Mouse (Mus musculus): Measurements from ENCODE around the gene Mb21d2. TPM values are rescaled to one million over a fixed set of nuclear protein-coding genes. Genes with fewer than 3 reads are reported as not detected.

Mb21d2 gene
- total RNA-seq (2015) (not detected in 2 replicates), total RNA-seq (2017) (0.24 TPM in 1 of 2 replicates, not detected in the other)

DNA sequence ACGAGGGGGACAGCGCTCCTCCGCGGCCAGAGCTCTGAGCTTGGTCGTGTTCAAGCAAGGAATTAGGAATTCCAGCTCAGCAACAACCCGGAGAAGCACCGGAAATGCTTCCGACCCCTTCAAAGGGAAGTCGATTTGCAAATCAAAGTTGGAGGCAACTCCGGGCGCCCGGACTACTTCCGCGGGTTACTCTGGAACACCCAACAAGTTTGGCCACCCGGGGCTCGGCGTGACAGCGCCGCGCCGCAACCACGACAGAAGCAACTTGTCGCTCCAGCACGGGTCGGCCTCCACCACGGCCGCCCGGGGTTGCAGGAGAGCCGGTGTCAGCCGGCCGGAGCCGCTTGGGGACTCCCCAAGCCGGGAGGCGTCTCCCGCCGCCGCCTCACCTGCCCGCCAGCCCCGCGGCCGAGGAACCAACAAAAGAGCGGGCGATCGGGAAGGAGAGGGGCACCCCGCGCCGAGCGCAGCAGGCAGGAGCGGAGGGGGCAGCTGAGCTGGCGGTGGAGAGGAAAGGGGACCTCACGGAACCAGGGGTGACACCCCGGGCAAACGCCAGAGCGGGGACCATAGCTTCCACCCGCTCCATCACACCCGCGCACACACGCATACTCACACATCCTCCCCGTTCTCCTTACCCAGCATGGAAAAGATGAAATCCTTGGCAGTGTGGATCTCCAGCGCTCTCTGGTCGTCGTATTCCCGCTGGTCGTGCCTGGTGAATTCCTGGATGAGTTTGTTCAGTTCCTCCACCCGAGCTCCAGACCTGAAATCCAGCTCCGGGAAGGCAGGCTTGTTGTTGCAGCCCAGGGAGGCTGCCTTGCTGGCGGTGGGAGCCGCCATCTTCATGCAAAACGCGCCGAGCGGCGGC lies at the start of gene Mb21d2:
Gene Mb21d2 (minus strand): TSS at position 859 of the 871 bp plus-strand sequence.
- 0 out of 2 replicates have a peak, but pooled peaks have one; percentile 14 for ATAC-seq (replicated peaks; ENCODE audit: poor library complexity)

DNA sequence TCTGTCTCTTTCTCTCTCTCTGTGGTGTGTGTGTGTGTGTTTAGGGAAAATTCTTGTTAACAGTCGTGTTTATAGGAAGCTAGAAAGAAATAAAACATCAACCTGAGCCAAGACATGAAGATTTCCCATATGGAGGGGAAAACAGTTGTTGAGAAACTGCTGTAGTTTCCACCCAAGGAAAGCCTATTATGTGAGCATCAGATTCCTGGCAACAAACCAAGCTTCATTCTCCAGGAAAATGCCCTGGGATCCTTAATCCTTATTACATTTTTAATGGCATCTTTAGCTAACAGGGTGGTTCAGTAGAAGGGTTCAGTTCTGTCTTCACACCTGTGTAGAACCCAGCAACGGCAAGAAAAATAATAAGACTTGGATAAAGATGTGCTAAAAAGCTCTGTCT lies 36.8 kb upstream of the Mb21d2 start:
- no peak for ATAC-seq (replicated peaks; ENCODE audit: poor library complexity)

DNA sequence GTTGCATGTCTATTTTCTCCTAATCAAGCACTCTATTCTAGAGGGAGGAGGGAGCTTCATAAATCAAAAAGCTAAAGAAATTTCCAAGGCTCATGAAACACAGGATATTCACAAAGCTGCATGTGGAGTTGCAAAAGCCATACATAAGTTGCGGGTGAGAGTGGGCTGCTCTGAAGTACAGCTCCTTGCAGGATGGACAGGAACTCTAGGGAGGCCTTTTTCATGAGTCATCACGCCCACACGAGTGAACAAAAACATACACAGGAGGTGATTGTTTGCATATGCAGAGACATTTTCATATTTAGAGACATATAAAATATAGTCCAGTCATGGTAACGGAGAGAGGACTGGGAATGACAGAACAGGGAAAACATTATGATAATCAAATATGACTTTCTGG lies 34.6 kb upstream of the Mb21d2 start:
- ATAC-seq (replicated peaks; ENCODE audit: poor library complexity), result no peak

DNA sequence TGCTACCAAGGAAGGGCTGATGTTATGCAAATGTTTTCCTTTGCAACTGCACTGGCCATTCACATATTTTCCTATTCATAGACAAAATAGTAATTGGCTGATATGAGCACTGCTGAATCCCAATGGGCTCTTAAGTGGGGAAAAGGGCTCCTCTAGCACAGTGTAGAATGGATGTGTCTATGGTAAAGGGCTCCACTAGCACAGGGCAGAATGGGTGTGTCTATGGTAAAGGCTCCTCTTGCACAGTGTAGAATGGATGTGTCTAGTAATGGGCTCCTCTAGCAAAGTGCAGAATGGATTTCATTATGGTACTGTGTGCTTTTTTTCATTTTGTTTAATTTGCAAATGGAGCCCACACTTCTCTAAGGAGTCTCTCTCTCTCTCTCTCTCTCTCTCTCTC lies 33.5 kb upstream of the Mb21d2 start:
- no peak for ATAC-seq (replicated peaks; ENCODE audit: poor library complexity)

DNA sequence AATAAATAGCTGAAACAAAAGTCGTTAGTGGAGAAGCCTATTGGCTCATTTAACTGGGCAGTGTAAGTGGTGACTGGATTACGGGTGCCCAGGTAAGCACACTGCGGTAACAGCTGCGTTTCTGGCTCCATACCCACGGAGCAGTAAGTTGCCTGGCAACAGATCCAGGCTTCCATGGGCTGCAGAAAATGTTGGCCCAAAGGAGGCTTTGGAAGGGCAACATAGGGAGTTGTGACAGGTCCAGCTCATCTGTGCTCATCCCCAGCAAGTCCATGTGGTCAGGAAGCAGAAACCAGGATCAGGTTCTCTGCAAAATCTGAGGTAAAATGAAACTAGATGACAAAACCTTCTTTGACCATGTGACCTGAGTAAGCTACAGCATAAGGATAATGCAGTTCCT lies 20.3 kb upstream of the Mb21d2 start:
- ATAC-seq (replicated peaks; ENCODE audit: poor library complexity), result no peak

DNA sequence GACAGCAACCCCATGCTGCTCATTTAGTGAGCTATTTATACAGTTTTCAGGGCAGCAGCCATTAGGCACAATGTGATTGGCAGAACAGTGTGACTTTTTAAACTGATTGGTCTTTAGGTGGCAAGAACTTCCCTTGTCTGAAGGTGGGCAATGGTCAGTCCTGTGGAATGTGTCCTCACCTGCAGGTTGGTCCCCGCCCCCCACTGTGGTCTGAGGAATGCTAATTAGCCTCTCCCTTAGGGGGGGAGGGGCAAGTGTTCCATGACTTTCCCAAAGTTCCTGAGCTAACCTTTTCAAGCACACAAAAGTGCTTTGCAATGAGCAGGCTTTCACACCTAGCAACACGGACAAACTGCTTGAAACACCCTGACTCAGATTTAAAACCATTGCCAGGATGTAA lies 13.8 kb upstream of the Mb21d2 start:
- no peak for ATAC-seq (replicated peaks; ENCODE audit: poor library complexity)

DNA sequence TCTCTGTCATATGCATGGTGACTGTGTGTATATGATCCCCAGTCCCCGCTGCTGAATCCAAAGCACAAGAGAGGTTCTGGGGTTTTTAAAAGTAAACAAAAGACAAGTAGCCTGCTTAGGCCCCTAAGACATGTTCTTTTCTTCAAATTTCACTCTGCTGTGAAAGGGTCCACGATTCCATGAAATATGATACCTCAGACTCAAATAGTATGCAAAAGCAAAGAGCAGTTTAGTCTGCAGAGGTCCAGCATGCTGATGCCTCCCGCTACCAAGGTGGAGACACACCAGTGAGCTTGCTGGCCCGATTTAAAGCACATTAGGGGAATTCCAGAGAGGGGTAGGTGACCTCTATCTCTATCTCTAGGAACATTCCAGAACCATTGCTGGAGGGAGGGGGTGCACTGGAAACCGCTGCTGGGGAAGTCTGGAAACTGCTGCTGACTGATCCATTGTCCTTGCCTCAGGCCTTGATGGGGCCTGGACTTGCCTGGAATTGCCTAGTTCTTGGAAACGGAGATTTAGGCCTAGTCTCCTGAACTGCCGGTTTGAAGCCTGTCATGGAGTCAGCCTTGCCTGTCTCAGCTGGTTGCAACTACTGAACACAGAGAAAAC lies 6.8 kb upstream of the Mb21d2 start:
- no peak for ATAC-seq (replicated peaks; ENCODE audit: poor library complexity)

DNA sequence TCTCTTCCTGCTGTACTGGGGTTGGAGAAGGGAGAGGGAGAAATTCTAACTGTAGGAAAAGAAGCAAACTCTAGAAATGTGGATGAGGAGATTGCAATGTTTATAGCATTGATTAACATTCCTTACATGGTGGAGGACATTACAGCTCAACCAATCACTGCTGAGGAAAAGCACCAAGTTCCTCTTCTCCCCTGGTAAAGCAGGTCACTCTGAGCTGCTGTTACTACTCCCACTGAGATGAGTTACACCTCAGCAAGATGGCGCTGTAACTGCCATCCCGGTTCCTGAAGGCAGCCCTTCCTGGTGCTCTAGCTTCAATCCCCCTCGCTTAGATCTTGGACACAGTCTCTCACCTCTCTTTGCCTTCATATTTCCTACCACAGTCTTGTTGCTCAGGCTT lies 6.2 kb upstream of the Mb21d2 start:
- no peak for ATAC-seq (replicated peaks; ENCODE audit: poor library complexity)

DNA sequence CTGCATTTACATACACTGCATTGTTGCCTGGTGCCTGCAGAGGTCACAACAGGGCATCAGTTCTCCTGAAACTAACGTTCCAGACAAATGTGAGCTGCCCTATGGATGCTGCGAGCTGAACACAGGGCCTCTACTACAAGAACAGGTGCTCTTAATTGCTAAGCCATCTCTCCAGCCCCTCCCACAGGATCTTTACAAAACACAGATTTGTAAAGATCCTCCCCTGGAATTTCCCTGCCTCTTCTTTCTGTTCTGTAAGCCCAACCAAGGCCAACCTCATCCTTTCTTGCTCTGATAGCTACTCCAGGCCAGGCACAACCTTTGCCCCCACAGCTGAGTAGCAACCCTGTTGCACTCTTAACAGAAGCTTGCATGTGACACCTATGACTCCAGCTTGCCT lies 1.7 kb upstream of the Mb21d2 start:
- no peak for ATAC-seq (replicated peaks; ENCODE audit: poor library complexity)

DNA sequence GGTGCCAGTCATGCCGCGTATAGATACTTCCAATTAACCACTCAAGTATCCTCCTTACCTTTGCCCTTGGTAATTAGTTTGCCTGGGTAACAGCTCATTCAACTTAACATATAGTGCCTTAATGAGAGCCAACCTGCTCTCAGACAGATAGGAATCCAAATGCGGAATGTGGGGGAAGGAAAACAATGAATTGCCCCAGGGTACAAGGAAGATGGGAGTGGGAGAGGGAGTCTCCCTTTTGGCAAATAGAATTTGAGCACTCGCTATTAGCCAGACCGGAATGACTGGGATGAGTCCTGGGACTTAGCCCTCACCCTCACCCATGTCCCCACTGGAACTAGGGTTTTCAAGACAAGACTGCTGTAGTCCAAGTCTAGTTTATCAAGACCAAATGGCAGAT lies 953 bp upstream of the Mb21d2 start:
- ATAC-seq (replicated peaks; ENCODE audit: poor library complexity), result no peak

DNA sequence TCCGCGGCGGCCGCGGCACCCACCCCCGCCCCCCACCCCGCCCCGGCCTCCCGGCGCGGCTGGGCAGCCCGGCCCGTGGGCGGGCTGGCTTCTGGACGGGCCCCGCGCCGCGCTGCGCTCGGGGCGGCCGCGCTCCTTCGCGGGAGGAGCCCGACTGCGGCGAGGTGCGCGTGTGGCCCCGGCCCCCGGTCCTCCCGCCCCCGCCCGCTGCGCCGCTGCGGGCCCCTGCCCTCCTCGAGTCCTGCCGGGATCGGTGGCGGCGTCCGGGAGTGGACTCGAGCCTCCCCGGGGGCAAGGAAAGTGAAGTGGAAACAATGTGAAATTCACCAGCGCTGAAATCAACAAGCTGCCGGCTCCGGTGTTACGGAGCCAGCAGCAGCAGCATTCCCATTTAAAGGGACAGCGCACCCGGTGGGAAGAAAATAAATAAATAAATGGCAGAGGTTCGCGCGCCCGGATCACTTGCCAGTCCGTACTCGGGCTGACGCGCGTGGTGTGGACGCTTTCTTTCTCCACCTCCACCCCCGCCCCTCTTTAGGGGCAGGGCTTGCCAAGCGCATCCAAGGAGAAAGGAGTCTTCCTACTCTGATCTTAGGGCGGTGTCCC lies 316 bp upstream of the Mb21d2 start:
- ATAC-seq (replicated peaks; ENCODE audit: poor library complexity), result no peak

DNA sequence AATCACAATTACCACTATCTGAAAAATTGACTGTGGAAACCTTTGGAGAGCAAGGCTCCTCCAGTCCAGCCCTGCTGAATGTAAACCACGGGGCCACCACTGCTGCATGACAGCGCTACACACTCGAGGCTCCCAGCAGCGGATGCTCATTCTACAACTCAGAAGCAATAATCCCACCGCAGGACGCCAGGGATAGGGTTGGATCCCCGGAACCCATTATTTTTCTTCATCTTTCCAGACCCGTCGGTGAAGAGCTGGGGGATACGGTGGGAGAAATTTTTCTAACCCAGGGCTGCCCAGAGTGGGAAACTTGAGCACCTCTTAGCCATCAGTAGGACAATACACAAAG lies 1.0 kb downstream of the Mb21d2 start:
- ATAC-seq (replicated peaks; ENCODE audit: poor library complexity), result peak; percentile 29; the same call in 1 of the 2 replicates

DNA sequence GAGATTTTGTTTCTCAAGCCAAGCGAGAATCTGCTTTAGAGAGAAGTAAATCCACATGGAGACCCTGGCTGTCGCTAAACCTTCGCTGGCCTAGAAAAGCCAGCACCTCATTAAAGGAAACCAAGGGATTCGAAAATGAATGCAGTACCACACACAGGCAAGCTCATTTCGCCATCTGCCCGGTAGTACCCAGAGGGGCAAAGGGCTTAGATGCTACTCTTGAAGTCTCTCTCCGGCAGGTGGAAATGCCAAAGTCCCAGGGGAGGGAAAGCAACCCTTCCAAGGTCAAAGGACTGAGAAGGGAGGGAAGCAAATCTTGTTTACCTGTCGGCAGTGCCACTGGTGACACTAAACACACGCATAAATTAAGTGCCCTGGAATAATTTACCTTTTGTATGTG lies 2.1 kb downstream of the Mb21d2 start:
- no peak for ATAC-seq (replicated peaks; ENCODE audit: poor library complexity)

DNA sequence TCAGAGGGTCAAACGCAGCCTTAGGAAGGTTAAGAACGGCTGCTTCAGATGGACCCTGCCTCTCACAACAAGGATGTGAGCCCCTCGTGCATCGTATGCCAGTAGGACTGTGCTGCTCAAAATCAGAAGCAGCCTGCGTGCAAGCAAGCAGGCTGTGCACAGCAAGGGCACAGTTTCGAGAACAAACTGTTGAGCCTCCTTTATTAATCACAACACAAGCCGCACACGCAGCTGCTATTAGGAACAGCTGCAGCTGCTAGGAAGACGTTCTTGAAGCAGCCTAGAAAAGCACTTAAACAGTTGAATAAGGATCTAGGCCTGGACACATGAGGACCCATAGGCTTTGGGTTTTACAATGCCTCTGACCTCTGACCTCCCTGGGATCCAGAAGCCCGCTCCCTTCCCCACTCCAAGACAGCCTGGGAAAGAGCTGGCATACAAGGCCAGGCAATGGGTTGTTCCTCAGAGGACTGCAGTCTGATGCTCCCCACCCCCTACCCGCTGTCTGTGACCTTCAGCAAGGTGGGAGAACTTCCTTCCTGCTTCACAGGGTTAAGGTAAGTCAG lies 10.1 kb downstream of the Mb21d2 start:
- ATAC-seq (replicated peaks; ENCODE audit: poor library complexity), result no peak

DNA sequence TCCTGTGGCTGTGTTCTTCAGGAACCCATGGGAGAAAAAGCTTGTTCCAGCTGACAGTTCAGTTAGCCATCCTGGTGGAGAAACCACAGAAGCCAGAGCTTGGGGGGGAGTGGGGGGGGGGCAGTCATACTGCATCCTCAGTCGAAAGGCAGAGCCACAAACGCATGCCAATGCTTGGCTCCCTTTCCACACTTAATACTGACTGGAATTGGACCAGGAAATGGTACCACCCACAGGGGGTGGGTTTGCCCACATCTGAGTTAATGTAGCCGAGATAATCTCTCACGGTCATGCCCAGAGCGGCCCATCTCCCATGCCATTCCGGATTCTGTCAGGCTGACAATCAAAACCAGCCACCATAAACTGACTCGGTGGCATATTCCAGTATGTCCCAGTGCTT lies 14.1 kb downstream of the Mb21d2 start:
- no peak for ATAC-seq (replicated peaks; ENCODE audit: poor library complexity)

DNA sequence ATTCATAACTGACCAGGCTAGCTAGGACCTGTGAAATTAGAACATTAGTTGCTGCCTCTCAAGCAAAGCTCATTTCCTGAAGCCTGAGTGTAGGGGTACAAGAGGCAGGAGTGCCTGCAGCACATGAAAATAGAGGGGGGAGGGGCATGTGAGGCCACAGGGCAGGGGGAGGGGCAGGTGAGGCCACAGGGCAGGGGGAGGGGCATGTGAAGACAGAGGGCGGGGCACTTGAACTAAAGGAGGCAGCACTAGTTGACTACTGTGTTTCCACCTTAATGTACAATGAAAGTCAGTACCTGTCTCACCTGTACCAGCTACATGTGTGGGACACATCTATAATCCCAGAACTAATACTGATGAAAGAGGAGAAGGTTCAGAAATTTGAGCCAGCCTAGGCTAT lies 14.8 kb downstream of the Mb21d2 start:
- ATAC-seq (replicated peaks; ENCODE audit: poor library complexity), result no peak

DNA sequence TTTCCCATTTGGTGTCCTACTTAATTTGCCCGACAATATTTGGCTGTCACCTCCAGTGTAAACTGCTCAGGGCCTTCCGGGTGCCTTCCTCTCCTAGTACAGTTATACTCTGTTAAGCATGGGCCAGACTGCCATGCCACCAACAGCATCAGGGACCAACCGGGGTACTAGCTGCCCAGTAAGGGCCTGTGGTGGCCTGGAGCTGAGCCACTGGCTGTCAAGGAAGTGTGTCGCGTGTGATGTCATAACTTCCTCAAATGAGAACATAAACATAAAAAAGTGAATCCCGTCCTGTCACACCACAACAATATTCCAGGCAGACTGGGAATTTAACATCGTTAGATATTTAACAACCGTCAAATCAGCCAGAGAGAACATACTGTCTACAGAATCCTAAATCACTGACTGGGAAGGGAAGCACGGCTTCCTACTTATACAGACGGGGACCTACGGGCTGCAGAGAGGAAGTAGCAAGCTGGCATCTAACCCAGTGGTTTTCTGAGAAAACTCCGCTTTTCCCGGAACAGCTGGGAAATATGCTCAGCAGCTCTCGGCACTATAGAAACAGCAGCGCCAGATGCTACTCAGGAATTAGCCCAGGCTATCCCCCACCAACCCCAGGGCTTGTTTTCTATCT lies 17.9 kb downstream of the Mb21d2 start:
- ATAC-seq (replicated peaks; ENCODE audit: poor library complexity), result peak; percentile 93

DNA sequence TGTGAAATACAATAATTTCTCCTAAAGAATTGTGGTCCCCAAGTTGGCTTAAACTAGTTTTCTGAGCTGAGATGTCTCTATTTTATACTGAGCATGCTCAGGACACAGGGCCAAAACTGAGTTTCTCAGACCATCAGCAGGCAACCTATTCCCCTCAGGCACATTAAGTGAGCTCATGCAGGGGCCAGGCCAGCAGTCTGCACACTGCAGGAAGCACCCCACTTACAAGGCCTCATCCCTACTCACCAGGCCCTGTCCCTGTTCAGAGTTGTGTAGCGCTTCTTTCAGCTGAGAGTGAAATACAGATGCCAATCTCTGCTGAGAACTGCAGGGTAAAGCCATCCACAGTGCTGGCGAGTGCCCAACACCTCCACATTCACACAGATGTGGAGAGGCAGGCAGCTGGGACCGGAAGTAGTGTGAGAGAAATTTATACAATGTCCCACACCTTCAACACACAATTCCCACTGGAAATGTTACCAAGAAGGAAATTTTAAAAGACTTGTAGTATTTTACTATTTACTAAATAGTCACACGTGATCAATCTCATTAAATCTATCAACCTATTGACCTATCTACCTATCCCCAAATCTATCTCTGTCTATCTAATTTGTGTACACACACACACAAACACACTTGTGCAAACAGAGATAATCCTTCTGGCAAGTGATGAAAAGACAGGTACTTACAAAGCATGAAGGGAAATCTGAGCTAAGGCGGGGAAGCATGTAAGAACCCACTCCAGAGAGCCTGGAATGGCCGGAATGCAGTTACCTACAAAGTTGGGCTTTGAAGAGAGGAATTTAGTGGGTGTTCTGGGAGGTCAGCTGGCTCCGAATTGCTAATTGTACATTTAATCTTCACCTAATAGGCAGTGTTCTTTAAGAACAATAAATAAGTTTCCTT lies 22.9 kb downstream of the Mb21d2 start:
- no peak for ATAC-seq (replicated peaks; ENCODE audit: poor library complexity)

DNA sequence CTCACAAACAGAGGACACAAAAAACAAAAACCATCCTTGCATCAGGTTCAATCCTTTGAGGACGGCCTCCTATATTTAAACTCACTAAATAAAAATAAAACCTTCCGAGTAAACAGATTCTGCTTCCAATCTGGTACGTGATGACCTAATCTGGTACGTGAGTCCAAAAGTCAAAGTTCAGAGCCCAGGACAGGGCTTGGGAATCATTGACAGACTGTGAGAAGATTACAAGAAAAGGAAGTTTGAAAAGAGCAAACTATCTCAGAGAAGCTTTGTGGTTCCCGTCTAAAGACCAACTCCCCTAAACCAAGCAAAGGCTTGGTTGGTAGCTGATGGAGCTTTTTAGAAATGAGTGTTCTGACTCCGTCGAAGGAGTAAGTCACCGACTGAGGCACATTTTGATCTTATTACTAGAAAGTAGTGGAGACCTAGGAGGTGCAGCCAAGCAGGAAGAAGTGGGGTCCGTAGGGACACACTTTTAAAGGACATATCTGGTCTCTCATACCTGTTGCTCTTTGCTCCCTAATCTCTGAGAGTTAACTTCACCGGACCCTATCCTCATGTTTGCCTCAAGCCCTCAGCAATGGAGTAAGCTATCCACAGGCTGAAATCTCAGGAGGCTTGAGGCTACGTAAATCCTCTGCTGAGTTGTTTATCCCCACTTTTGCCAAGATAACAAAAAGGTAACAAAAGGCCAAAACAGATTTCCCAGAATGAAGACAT lies 23.7 kb downstream of the Mb21d2 start:
- ATAC-seq (replicated peaks; ENCODE audit: poor library complexity), result no peak
